Mouse (Mus musculus): Measurements from ENCODE around the gene Stat4.

DNA sequence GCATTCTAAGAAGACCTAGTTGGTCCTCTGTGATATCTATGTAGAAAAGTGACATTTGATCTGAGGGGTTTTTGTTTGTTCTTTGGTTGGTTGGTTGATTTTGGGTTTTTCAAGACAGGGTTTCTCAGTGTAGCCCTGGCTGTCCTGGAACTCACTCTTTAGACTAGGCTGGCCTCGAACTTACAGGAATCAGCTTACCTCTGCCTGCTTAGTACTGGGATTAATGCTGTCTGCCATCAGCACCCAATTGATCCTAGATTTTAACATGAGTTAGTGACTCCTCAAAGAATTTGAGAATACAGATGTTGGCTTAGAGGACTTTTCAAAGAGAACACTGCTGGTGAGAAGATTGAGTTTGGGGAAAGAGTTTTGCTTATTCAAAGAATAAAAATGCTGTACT, 130.8 kb downstream of the Stat4 start:
- TF ChIP-seq CTCF (conservative IDR thresholded peaks at IDR 0.05 in 1 of 2, IDR thresholded peaks at IDR 0.05 in 1 of 2; ENCODE audit: low read depth in 2 of 2, low read length in 2 of 2), result no peak
- TF ChIP-seq KAT2A (IDR thresholded peaks at IDR 0.05; ENCODE audit: insufficient replicate concordance, low read length), result 0 out of 2 replicates have a peak, but pooled peaks have one; percentile 18
- no peak for TF ChIP-seq MAFK (IDR thresholded peaks at IDR 0.05; ENCODE audit: insufficient replicate concordance, low read length)
